Mouse (Mus musculus): Measurements from ENCODE around the gene Atrnl1.
"Not testable (repeated sequence)": the region's sequence is repeated elsewhere in the genome, so short reads cannot be mapped to it uniquely, and the experiment has no call there.

Gene Atrnl1

DNA sequence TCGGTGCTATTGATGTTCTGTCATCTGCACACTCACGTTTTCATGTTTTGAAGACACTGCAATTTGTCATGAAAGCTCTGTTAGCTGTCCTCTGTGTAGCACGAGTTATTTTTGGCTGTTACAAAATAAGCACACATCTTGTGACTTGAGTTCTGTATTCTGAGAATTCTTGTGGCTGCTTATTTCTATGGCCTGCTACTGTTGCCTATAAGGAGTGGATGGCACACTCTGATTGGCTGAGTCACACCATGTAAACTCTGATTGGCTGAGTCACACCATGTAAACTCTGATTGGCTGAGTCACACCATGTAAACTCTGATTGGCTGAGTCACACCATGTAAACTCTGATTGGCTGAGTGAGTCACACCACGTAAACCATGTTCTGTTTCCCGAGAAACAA is 85.9 kb downstream of the Atrnl1 start:
- DNase-seq (ENCODE audit: low spot score), result not testable (repeated sequence)

DNA sequence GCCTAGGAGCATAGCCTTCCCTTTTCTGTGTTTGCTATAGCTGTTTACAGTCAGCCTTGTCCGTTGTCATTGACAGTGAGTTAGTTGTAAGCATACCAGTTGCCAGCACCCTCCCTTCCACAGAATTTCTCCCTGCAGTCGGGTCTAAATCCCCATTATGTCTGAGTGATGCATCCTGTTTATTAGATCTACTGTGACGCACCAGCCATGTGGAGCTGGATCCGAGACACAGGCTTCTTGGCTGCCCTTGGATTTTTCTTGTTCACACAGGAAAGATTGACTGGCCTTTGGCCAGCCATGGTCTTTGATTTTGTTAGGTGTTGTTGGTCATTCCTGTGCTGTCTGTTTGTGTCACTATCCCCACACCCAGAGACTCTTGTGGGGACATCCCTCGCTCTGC is 102.3 kb downstream of the Atrnl1 start:
- no peak for DNase-seq (ENCODE audit: low spot score)

DNA sequence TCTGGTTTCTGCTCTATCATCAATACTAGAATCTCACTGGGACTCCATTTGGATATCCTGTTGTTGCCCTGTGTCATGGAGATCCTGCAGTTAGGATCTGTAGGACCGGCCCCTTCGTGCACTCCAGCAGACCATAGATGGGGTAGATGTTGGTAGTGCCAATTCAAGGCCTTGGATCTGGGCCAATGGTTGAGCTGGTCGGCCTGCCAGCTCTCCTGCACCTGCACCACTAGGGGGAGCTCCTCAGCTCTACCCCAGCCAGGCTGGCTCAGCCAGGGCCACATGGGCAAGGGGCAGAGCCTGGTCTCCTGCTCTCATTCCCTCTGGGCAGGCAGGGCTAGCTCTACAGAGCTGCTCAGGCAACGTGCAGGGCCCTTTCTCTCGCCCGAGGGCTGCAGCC is 114.1 kb downstream of the Atrnl1 start:
- DNase-seq (ENCODE audit: low spot score), result no peak

DNA sequence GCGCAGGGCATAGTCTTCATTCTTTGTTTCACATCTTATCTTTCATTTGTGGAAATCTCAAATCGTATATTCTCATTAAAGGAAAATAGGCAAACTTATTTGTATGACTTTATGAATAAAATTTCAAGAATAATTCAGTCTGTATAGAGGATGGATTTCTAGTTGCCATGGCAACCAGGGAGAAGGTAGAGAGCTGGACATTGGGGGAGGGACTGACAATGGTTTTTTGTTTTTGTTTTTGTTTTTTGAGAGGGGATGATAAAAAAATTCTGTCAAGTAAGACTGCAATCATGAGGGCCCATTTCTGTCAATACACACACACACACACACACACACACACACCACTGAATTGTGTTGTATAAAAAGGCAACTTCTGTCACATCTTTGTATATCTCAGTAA is 114.5 kb downstream of the Atrnl1 start:
- no peak for DNase-seq (ENCODE audit: low spot score)

DNA sequence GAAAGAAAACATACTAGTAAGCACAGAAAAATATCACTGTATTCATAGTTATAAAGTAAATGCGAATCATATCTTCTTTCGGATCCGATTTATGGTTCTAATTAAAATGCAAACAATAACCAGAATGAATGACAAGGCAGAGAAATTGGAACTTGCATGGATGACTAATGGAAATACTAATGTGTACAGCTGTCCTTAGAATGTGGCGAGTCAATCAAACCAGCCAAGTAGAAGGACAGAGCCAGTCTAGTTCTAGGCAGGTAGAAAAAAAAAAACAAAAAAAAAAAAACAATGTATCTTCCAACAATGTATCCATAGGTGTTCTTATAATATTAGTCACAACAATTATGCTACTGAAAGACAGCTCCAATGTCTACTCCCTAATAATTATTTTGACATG is 116.2 kb downstream of the Atrnl1 start:
- DNase-seq (ENCODE audit: low spot score), result no peak

DNA sequence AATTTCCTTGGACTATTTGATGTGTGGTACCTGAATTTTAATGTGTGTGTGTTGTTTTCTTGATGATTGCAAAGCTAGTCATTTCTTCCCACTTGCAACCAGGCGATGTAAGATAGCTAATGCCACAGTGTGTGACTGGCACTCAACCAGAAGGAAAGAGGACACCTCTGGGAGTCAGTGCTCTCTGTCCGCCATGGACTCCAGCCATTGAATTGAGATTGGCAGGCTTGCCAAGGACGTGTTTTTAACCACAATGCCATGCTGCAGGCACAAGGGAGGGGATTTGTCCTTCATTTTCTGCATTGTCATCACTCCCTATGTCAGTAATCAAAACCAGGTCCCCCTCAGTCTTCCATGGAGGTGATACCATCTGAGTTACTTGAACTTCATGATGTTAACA is 126.6 kb downstream of the Atrnl1 start:
- DNase-seq (ENCODE audit: low spot score), result no peak

DNA sequence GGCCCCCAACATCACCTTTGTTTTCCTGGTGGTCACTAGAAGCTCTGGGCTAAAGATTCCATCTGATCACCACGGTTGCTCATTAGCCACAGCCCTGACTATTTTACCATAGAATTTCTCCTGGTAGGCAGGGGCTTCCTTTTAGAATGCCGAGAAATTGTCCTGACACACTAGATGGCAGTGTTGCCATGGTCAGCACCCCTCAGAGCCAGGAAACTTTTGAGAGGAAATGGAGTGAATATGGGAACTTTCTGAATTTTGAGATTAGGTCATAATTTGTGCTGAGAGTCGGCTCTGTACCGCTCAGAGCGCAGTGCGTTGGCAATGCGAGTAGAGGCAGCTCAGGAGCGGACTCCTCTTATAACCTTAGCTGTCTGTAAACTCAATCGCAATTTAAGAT is 134.7 kb downstream of the Atrnl1 start:
- no peak for DNase-seq (ENCODE audit: low spot score)

DNA sequence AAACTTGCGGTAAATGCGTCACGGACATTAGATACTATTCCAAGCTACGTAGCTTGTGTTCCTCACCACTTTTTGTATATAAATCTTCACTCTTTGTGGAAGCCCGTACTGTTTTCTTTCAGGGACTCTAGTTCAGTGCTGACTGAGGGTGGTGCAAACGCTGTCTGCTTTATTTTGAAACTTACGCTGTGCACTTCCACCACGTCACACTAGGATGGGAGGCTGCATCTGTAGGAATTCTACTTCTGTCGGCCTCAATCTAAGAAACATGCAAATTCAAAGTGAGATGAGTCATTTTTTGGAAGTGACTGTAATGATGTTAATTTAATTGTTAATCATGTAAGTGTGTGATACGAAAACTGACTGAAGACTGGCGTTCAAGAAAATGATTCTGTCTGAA is 135.7 kb downstream of the Atrnl1 start:
- no peak for DNase-seq (ENCODE audit: low spot score)

DNA sequence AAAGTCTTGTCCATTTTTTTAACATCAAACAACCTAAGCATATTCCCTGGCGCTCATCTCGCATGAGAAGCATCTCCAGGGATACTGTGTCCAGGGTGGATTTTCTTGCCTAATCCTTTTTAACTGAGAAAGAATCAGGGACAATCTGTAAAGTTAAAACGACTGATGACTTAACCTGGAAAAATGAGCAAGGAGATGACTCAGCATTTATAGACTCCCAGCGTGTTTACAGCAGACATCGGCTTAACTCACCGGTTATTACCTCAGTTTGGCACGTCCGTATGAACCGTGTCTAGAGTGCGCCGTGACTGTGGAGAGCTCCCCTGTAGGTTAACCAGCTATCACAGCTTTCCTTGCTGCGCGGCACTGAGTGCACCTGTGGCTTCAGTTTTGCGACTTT is 141.4 kb downstream of the Atrnl1 start:
- no peak for DNase-seq (ENCODE audit: low spot score)

DNA sequence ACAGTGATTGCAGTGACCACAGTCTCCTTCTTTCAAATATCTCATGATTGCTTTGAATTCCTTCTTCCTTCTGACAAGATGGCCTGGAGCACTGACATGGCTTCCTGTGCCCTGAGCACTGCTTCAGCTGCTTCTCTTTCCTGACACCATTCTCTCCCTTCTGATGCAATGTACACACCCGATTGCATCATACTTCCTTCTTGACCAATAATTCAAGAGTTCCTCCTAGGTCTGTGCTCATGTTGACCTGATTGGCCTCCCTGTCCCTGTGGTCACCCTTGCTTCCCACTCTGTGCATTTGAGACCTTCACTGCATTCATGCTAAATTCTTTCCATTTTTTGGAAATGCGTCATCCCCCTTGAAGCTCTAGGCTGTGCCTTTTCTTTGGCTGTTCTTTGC is 151.7 kb downstream of the Atrnl1 start:
- no peak for DNase-seq (ENCODE audit: low spot score)

DNA sequence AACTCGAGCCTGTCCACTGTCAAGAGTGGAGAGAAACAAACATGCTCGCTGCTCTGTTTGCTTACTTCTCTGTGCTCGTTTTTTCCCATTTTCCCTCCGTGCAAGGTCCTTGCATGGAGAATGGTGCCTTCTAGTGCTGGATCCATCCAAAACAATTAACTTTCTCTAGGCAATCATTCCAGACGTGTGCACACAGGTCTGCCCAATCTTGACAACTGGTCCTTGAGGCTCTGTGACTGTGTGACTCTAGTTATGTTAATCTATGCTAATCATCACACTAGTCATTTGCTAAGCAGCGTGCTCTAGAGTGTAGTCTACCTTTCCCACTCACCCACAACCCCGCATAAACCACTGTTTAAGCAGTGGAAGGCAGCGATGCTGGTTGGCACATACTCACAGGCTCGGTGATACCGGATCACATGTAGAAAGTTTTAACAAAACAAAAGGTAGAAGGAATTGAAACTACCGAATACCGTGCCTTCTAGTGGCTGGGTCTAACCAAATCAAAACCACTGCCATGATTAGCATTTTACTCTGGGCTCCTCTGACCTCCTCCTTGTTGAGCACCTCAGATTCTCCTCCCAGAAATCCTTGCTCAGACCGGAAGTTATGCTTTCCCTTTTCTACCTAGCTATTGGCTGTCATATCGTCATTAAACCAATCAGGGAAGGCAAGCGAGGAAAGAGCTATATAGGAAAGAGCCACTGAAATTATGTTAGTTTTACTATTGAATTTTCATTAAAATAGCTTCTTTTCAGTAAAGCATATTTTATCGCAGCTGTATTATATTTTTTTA is 153.9 kb downstream of the Atrnl1 start:
- no peak for DNase-seq (ENCODE audit: low spot score)

DNA sequence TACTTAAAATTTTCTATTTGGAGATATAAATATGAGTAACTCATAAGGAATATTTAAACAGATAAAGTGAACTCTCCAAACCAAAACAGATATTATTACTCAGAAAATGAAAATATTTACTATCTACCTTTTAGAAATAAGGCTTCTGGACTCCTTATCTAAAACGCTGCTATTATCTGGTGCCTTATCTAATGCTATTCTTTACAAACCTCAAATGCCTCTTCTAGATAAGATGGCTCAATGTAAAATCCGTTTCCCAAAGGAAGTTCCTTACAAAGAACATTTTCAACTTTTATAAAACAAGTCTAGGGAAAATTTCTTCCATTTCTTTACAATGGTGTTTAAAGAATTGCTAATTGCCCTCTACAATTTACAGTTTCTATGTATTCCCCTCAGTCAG is 156.2 kb downstream of the Atrnl1 start:
- no peak for DNase-seq (ENCODE audit: low spot score)

DNA sequence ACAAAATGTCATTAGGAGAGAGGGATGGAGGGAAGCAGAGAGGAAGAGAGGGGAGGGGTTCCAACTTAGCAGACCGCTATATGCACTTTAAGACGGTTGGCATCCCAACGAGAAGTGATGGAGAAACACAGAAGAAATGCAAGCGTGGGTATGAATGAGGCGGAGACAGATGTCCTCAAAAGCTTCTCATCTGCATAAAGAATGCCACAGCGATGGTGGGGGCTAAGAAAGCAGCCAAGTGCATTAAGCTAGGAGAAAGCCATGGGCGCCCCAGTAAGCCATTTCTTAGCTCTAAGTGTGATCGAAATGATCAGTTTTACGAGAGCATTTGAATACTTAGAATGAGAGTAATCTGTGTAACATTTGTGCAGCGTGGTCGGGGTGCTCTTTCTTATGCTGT is 157.8 kb downstream of the Atrnl1 start:
- no peak for DNase-seq (ENCODE audit: low spot score)

DNA sequence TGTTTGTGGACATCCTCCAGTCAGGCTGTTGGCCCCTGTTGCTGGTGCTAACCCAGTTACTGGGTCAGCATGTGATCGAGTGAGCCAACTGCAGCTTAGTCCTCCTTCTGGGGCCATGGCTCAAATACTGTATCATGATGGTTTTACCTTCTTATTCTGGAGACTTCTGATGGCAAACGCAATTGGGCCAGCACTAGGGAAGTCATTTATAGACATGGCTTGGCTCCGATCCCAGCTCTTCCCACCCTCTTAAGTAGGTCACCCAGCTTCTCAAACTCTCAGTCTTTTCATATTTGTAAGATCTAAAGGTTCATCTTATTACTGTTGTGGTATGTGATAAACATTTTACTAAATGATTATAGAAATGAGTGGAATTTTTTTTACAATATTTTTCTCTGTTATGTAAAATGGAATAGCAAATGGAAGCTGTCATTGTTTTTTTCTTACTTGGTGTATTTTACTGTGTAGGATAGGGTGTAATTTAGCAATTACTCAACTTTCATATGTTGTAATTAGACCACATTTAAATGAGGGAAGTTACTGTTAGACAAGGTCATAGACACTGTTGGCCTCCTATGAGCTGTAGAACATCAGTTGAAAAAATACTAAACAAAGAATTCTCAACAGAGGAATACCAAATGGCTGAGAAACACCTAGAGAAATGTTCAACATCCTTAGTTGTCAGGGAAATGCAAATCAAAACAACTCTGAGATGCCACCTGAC is 171.7 kb downstream of the Atrnl1 start:
- DNase-seq (ENCODE audit: low spot score), result no peak

DNA sequence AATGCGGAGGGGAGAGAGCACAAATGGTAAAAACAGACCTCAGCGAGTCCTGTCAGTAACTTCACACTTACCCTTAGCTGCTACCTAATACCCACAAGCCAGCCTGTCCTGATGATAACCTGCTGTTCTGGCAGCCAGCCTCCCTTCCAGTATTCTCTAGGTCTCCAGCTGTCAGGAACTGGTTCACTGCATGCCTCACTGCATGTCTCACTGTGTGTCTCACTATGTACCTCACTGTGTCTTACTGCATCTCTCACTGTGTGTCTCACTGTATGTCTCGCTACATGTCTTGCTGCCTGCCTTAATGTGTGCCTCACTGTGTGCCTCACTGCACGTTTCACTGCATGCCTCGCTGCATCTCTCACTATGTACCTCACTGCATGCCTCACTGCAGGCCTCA is 175.9 kb downstream of the Atrnl1 start:
- DNase-seq (ENCODE audit: low spot score), result no peak

DNA sequence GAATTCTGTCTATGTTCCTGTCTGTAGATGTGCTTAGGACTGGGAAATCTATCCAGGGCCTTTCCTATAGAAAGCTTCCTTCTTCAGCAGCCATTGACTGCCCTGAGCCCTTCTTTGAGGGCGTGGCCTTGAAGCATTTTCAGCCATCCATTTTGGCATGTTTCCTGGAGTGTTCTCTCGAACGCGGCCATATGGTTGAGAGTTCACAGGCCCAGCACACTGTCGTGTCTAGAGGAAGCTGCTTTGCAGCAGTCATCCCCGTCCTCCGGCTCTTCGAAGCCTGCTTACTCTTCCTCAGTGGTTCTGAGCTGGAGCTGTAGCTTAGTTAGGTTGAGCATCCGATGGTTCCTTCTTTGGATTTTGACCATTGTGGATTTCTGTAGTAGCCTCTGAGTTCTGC is 191.4 kb downstream of the Atrnl1 start:
- no peak for DNase-seq (ENCODE audit: low spot score)

DNA sequence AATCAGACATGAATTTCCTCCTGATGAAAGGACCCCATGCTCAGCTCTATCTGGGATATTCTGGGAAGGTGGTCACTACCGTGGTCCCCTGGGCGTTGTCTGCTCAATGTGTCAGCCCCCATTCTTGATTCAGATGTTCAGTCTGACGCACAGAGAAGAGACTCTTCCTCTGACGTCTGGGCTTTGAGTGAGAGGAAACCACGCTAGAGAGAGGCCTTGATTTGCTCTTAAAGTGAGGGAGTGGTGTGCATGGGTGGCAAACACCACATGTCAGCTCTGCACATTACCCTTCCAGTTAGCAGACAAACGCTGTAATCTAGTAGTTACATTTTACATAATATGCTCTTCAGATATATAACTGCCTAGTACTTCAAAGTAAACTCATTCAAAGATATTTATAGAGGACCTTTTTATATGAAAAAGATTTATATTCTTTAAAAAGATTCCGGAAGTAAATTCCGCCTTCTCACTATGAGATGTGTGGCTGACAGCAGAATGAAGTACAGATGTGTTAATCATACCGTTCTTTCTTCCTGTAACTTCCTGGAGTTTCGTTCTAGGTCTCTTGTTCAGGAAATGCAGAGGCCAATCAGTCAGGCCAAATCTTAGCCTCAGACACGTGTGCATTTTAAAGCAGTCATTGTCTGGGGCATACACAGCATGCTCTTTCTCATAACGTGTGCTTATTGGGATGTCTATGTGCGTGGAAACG is 192.1 kb downstream of the Atrnl1 start:
- no peak for DNase-seq (ENCODE audit: low spot score)

DNA sequence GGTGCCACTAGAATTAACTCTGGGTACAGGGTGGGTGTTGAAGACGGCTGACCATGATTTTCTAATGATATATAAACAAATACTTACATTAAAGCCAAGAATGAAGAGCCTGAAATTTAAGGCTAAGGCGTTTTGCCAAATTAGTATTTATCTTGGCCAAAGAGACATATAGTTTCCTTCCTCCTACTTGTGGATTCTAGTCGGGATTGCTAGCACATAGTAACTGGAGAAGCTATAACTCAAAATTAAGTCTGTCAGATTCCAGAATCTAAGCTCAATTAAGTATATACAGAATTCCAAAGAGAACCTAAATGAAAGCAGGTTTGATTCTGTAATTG is 192.6 kb downstream of the Atrnl1 start:
- DNase-seq (ENCODE audit: low spot score), result no peak

DNA sequence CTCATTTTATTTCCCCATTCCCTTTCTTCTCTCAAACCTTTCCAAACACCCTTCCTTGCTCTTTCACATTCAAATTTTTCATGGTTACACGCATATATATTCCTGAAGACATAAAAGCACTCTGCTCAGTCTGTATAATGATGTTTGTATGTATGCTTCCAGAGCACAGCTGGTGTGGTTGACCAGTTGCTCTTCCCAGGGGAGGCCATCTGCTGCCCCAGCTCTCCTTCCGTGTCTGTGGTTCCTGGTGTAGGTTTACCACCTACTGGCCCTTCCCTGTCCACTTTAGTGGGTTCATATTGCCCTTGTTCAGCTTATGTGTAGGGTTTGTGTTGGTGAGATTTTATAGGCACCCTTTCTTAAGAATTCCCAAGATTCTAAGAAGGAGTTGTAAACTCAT is 197.5 kb downstream of the Atrnl1 start:
- DNase-seq (ENCODE audit: low spot score), result no peak

DNA sequence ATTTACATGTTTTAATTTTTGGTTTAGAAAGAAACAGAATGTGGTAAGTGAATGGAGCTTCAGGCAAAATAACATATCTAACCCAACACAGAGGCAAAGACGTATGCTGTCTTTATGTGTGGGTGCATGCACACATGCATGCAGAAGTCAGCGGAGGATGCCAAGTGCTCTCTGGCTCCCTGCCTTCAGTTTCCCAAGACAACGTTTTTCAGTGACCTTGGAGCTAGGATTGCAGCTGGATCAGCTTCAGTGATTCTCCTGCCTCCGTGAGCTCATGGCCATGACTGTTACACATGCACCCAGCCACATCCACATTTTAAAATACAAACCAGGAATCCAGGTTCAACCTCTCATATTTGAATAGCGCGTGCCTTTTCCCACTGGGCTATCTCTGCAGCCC is 203.5 kb downstream of the Atrnl1 start:
- DNase-seq (ENCODE audit: low spot score), result no peak

DNA sequence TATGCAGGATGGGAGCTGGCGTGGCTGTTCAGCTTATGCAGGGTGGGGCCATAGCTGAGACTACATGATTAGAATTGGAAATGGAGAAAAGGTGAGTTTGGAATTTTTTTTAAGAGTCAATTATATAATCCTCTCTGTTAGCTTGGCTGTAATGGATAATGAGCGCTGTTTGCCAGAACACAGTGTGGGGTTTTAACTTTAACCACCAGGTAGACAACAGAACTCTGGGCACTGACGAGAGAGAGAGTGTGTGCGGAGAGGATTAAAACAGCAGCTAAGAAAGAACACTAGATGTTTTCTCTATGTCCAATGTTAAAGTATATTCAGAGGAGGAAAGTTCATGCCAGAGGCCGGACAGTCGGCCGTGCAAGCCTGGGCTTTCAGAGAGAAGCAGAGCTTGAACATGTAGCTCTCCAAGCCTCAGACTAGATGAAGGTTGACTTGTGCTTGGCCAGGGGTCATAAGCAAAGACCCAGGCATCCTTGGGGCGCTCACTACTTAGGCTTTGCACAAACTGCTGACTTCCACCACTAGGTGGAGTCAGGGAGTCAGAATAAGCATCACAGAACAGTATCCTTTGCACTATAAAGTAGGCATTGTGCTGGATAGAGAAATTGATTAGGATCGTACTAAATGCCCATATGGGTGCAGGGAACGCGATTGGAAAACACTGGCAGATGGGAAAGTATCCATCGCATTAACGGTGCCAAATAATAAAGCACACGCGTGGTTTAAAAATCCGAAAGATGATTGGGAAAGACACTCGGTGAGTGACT is 205.6 kb downstream of the Atrnl1 start:
- no peak for DNase-seq (ENCODE audit: low spot score)

DNA sequence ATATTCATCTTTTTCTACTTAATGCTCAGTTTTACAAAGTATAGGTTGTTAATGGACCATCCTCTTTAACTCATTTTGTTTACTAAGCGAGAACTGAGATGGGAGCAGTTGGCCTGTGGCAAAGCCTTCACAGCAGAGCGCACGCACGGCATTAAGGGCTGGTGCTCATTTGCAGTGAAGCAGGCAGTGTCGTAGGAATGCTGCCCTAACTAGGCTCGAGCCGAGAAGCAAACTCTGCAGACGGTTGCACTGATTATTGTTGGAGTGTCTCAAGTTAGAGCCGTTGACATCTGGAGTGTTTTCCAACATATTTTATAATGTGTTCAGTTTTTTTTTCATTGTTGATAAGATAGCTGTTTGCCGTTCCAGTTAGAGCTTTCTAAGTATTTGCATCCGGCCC is 206.9 kb downstream of the Atrnl1 start:
- no peak for DNase-seq (ENCODE audit: low spot score)

DNA sequence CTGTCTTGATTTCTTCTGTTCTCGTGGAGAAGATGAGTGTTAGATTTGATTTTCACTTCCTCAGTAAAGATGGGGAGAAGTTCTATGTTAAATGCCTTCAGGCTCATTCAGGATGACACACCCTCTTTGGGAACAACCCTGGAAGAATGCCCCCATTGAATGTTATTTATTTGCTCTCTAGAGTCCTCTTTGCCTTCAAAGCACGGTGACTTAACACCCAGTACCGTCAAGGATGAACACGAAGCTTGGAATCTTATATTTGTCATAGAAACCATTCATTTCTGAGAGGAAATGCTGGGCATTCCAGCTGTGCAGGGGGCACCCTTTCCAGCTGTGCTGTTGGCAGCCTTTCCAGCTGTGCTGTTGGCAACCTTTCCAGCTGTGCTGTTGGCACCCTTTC is 212.6 kb downstream of the Atrnl1 start:
- DNase-seq (ENCODE audit: low spot score), result no peak

All from ovary, adult 18-20 months (tissue).